Mouse (Mus musculus): Measurements from ENCODE around the gene Hsd17b7. TPM values are rescaled to one million over a fixed set of nuclear protein-coding genes. Genes with fewer than 3 reads are reported as not detected.

The Hsd17b7 gene
- polyA plus RNA-seq, 1 experiment = 1.8 TPM

- 85% methylated on average over 6 of the region's 6 CpGs for WGBS
Measured at GRCm38 (mm10) chr1:169911526-169911925, 57.5 kb downstream of the Hsd17b7 start.

GRCm38 (mm10) chr1:169910751-169911150 lies 58.3 kb downstream of the Hsd17b7 start:
- no peak for TF ChIP-seq POLR2A (IDR thresholded peaks at IDR 0.05; ENCODE audit: low read depth, low read length)
- no peak for TF ChIP-seq CTCF (IDR thresholded peaks at IDR 0.05; ENCODE audit: extremely low read depth, insufficient read depth, insufficient read length, insufficient replicate concordance)
- Histone ChIP-seq H3K4me1 (ENCODE audit: control insufficient read depth, insufficient read depth, insufficient read length) (no peaks in the 10 kb centered on the region), H3K27ac (ENCODE audit: insufficient read depth, low read length) (no peak overlapping the region), H3K36me3 (ENCODE audit: control insufficient read depth, insufficient read depth, low read length) (no peaks in the 10 kb centered on the region), H3K27me3 (ENCODE audit: control insufficient read depth, insufficient read depth, low read length) (no peaks in the 10 kb centered on the region), H3K4me3 (ENCODE audit: extremely low read depth, insufficient read depth, insufficient read length) (no peak overlapping the region)
- 80% methylated on average over 7 of the region's 7 CpGs for WGBS
- no peak for DNase-seq (ENCODE audit: low read depth in 1 of 2, low spot score in 2 of 2)

More at GRCm38 (mm10) chr1:169911526-169911925, 57.5 kb downstream of the Hsd17b7 start:
- TF ChIP-seq CTCF (IDR thresholded peaks at IDR 0.05; ENCODE audit: extremely low read depth, insufficient read depth, insufficient read length, insufficient replicate concordance) (no peak), POLR2A (IDR thresholded peaks at IDR 0.05; ENCODE audit: low read depth, low read length) (no peak)
- Histone ChIP-seq H3K36me3 (ENCODE audit: control insufficient read depth, insufficient read depth, low read length) (no peaks in the 10 kb centered on the region), H3K27me3 (ENCODE audit: control insufficient read depth, insufficient read depth, low read length) (no peaks in the 10 kb centered on the region), H3K4me3 (ENCODE audit: extremely low read depth, insufficient read depth, insufficient read length) (no peak overlapping the region), H3K27ac (ENCODE audit: insufficient read depth, low read length) (no peak overlapping the region), H3K4me1 (ENCODE audit: control insufficient read depth, insufficient read depth, insufficient read length) (no peaks in the 10 kb centered on the region)
- DNase-seq (ENCODE audit: low read depth in 1 of 2, low spot score in 2 of 2) = no peak

GRCm38 (mm10) chr1:169909659-169910058 lies 59.4 kb downstream of the Hsd17b7 start:
- Histone ChIP-seq H3K36me3 (ENCODE audit: control insufficient read depth, insufficient read depth, low read length) (no peaks in the 10 kb centered on the region), H3K27me3 (ENCODE audit: control insufficient read depth, insufficient read depth, low read length) (no peaks in the 10 kb centered on the region), H3K27ac (ENCODE audit: insufficient read depth, low read length) (no peak overlapping the region), H3K4me3 (ENCODE audit: extremely low read depth, insufficient read depth, insufficient read length) (no peak overlapping the region), H3K4me1 (ENCODE audit: control insufficient read depth, insufficient read depth, insufficient read length) (no peaks in the 10 kb centered on the region)
- 82% methylated on average over 6 of the region's 6 CpGs for WGBS
- no peak for DNase-seq (ENCODE audit: low read depth in 1 of 2, low spot score in 2 of 2)
- TF ChIP-seq POLR2A (IDR thresholded peaks at IDR 0.05; ENCODE audit: low read depth, low read length) (no peak), CTCF (IDR thresholded peaks at IDR 0.05; ENCODE audit: extremely low read depth, insufficient read depth, insufficient read length, insufficient replicate concordance) (no peak)

- Histone ChIP-seq H3K4me1 (ENCODE audit: control insufficient read depth, insufficient read depth, insufficient read length) (no peaks in the 10 kb centered on the region), H3K4me3 (ENCODE audit: extremely low read depth, insufficient read depth, insufficient read length) (no peak overlapping the region)
Measured at GRCm38 (mm10) chr1:169909163-169909562, 59.9 kb downstream of the Hsd17b7 start.

GRCm38 (mm10) chr1:169900771-169901336 lies 68.2 kb downstream of the Hsd17b7 start:
- no peak for DNase-seq (ENCODE audit: low read depth in 1 of 2, low spot score in 2 of 2)
- TF ChIP-seq CTCF (IDR thresholded peaks at IDR 0.05; ENCODE audit: extremely low read depth, insufficient read depth, insufficient read length, insufficient replicate concordance) (no peak), POLR2A (IDR thresholded peaks at IDR 0.05; ENCODE audit: low read depth, low read length) (no peak)
- no peaks in the 10 kb centered on the region for H3K27me3 ChIP-seq (ENCODE audit: control insufficient read depth, insufficient read depth, low read length)
- H3K4me1 ChIP-seq (ENCODE audit: control insufficient read depth, insufficient read depth, insufficient read length) = no peaks in the 10 kb centered on the region
- no peak overlapping the region for H3K4me3 ChIP-seq (ENCODE audit: extremely low read depth, insufficient read depth, insufficient read length)
- H3K27ac ChIP-seq (ENCODE audit: insufficient read depth, low read length) = no peak overlapping the region
- H3K36me3 ChIP-seq (ENCODE audit: control insufficient read depth, insufficient read depth, low read length) = no peaks in the 10 kb centered on the region
- WGBS = 85% methylated on average over 3 of the region's 3 CpGs

More at GRCm38 (mm10) chr1:169909163-169909562, 59.9 kb downstream of the Hsd17b7 start:
- Histone ChIP-seq H3K27ac (ENCODE audit: insufficient read depth, low read length) (no peak overlapping the region), H3K27me3 (ENCODE audit: control insufficient read depth, insufficient read depth, low read length) (no peaks in the 10 kb centered on the region), H3K36me3 (ENCODE audit: control insufficient read depth, insufficient read depth, low read length) (no peaks in the 10 kb centered on the region)
- WGBS = 88% methylated on average over 5 of the region's 5 CpGs
- TF ChIP-seq CTCF (IDR thresholded peaks at IDR 0.05; ENCODE audit: extremely low read depth, insufficient read depth, insufficient read length, insufficient replicate concordance) = no peak
- no peak for TF ChIP-seq POLR2A (IDR thresholded peaks at IDR 0.05; ENCODE audit: low read depth, low read length)
- DNase-seq (ENCODE audit: low read depth in 1 of 2, low spot score in 2 of 2) = no peak

Other genes starting within 250 kb of the Hsd17b7 start
- gene Rgs4, start 221.6 kb downstream of the Hsd17b7 start, polyA plus RNA-seq (2012; rRNA removed) = 0.26 and 0.33 TPM in 2 replicates
- gene Ccdc190, start 40.6 kb downstream of the Hsd17b7 start, polyA plus RNA-seq (2012; rRNA removed) = 0.11 TPM in 1 of 2 replicates, not detected in the other
- gene Ddr2, start 141.5 kb upstream of the Hsd17b7 start, polyA plus RNA-seq (2012; rRNA removed) = 2.3 and 2.4 TPM in 2 replicates
- 6.8 TPM in 2 replicates for gene Uap1, start 205.7 kb upstream of the Hsd17b7 start, polyA plus RNA-seq (2012; rRNA removed)
- 8.6 and 9.1 TPM in 2 replicates for gene Uhmk1, start 246.2 kb upstream of the Hsd17b7 start, polyA plus RNA-seq (2012; rRNA removed)

Data from spleen, adult 2 months (tissue).